Mouse (Mus musculus) liver, embryonic 14.5 days (tissue): Measurements from ENCODE around the gene Epb41l1.

Experiments
- CTCF ChIP-seq: IDR thresholded peaks from 2 replicates; pipeline ENCODE4 v1.5.1; 2016; ENCODE audit warnings: antibody characterized with exemption, low read depth, control low read depth
- EP300 ChIP-seq: IDR thresholded peaks from 2 replicates; pipeline ENCODE4 v1.6.1; 2016; ENCODE audit warnings: antibody characterized with exemption, low read depth

DNA sequence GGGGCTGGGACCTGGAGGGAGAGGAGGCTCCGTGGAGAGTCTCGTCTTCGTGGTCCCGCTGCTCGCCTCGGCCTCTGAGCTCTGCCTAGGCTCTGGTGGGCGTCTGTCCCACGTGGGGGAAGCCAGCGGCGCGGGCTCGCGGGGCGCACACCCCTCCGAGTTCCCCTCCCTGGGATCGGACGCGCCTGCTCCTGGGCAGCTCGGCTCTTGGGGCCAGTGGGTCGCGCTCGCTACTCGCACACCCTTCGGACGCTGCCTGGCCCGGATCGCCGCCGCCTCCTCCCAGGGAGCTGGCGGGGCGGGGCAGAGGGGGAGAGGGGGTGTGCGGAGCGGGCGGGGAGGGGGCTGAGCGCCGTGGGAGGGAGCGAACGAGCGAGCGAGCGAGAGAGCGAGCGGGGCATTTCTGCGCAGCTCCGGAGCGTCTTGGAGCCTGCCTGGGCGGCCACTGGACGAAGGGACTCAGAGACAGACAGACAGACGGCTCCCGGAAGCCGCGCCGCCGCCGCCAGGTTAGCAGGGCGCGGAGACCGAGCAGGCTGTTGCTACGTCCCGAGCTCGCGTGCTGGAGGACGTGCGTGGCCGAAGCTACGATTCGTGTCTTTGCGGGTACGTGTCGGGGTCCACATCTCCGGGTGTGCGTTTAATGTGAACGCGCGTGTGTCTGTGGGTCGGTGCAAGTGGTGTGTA is at the start of gene Epb41l1:
- TF ChIP-seq CTCF: no peak
- no peak for TF ChIP-seq EP300
